Mouse (Mus musculus): ENCODE measurements at regions not wholly inside any gene's neighbourhood (a gene's known extent, or its start where the extent isn't known, plus 50 kb on each side); places are given as distances from the start of the nearest gene placed in this dataset.

GRCm38 (mm10) chrX:11487876-11488275 lies 160.3 kb downstream of the H2al1j start:
- no peak for TF ChIP-seq CTCF (conservative IDR thresholded peaks at IDR 0.05; ENCODE audit: low read length)
- no peak for TF ChIP-seq POU5F1 (IDR thresholded peaks at IDR 0.05; ENCODE audit: borderline replicate concordance, low read length)
- TF ChIP-seq NANOG (IDR thresholded peaks at IDR 0.05; ENCODE audit: borderline replicate concordance, low read length) = no peak
